Mouse (Mus musculus) limb, embryonic 11.5 days (tissue): ENCODE measurements around the gene Alyref2. TPM values are rescaled to one million over a fixed set of nuclear protein-coding genes. Genes with fewer than 3 reads are reported as not detected.
A peak's percentile ranks its signal among the peaks of the same experiment; 100 is the strongest.

ENCODE experiments used
- ATAC-seq: fragments of 200-750 bp; cut with Nextera tagmentation; 2 replicates; pipeline ENCODE4 v1.8.0; 2017; ENCODE audit warnings: low read depth; ENCODE audit not compliant: insufficient number of reproducible peaks, low FRiP score, low TSS enrichment
- DNase-seq: peaks from one replicate; pipeline ENCODE4 v3.0.0-alpha.2; 2015; ENCODE audit warnings: low spot score
- H3K27ac ChIP-seq: fragments of 300-500 bp; sonication (generic); replicated peaks from 2 replicates; pipeline ENCODE4 v1.5.1; 2014; ENCODE audit warnings: low read depth, mild to moderate bottlenecking, low read length
- H3K27me3 ChIP-seq: fragments of 300-500 bp; sonication (generic); 2 replicates; pipeline ENCODE4 v1.6.1; 2014; ENCODE audit warnings: mild to moderate bottlenecking, low read length, mixed read lengths; ENCODE audit not compliant: control insufficient read depth, insufficient read depth
- H3K36me3 ChIP-seq: fragments of 300-500 bp; sonication (generic); 2 replicates; pipeline ENCODE4 v1.6.1; 2014; ENCODE audit warnings: mild to moderate bottlenecking, low read length, moderate library complexity, mixed read lengths; ENCODE audit not compliant: control insufficient read depth, insufficient read depth
- H3K4me1 ChIP-seq: fragments of 300-500 bp; sonication (generic); 2 replicates; pipeline ENCODE4 v1.6.1; 2014; ENCODE audit warnings: low read length, mixed read lengths; ENCODE audit not compliant: control insufficient read depth, insufficient read depth
- H3K4me2 ChIP-seq: fragments of 300-500 bp; sonication (generic); 2 replicates; pipeline ENCODE4 v1.6.1; 2014; ENCODE audit warnings: low read depth, mild to moderate bottlenecking, moderate library complexity; ENCODE audit not compliant: severe bottlenecking
- H3K4me3 ChIP-seq: fragments of 300-500 bp; sonication (generic); 2 replicates; pipeline ENCODE4 v1.5.1; 2014; ENCODE audit warnings: low read depth, low read length
- H3K9ac ChIP-seq: fragments of 300-500 bp; sonication (generic); 2 replicates; pipeline ENCODE4 v1.6.1; 2014; ENCODE audit warnings: mild to moderate bottlenecking, low read length
- H3K9me3 ChIP-seq: fragments of 300-500 bp; sonication (generic); 2 replicates; pipeline ENCODE4 v1.6.1; 2016; ENCODE audit warnings: low read length; ENCODE audit not compliant: control insufficient read depth
- WGBS: fragments of 180-500 bp; shearing (Covaris S2); extraction: QIAGEN DNeasy Blood & Tissue Kit; methylation state at CpG from one replicate; pipeline ENCODE4 v1.1.7; 2014; 5-methylcytosine and 5-hydroxymethylcytosine counted together
- polyA plus RNA-seq: library from polyadenylated mRNA; unstranded; fragments of >200 nt; fragmentation: Nextera tagmentation; extraction: Ambion mirVana; gene quantifications from 2 replicates; pipeline ENCODE4 v1.2.1, GENCODE M21; 2014

Alyref2 gene
- polyA plus RNA-seq = 7.1 and 10.3 TPM in 2 replicates

DNA sequence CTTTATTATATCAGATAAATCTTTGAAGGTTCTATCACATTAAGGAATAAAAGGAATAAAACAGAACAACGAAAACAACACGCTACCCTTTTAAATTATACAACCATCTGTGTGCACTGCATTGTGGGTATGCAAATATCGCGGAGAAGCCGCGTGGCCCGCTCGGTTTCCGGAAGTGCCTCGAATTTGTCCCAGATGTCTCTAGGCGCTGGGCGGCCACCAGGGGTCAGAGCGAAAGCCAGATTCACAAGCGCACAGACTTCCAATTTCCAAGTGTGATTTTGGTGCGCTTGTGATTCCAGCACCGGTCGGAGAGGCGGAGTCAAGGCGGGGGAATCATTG is at the start of gene Alyref2:
Gene Alyref2 (plus strand): TSS at position 229 of the 342 bp plus-strand sequence.
- peak within 1 kb of the TSS; percentile 85 for H3K27ac ChIP-seq
- no peaks in the 10 kb centered on the region for H3K36me3 ChIP-seq
- peak within 1 kb of the TSS; percentile 59 for H3K9ac ChIP-seq
- under 1% methylated on average over 19 of the region's 19 CpGs for WGBS
- peak within 1 kb of the TSS; percentile 55 for H3K4me3 ChIP-seq
- H3K4me2 ChIP-seq = peak within 1 kb of the TSS; percentile 70
- no peaks in the 10 kb centered on the region for H3K9me3 ChIP-seq
- H3K27me3 ChIP-seq = no peaks in the 10 kb centered on the region
- ATAC-seq (peak; percentile 87), DNase-seq (peak; percentile 97)
- H3K4me1 ChIP-seq = no peaks in the 10 kb centered on the region

- DNase-seq = no peak
- Histone ChIP-seq H3K9ac (no peak overlapping the region), H3K27ac (no peak overlapping the region), H3K9me3 (no peaks in the 10 kb centered on the region), H3K36me3 (no peaks in the 10 kb centered on the region), H3K4me3 (no peak overlapping the region), H3K27me3 (no peaks in the 10 kb centered on the region), H3K4me2 (no peak overlapping the region), H3K4me1 (0 out of 2 replicates have a peak, but pooled peaks cover 3% of the 10 kb centered on the region)
- no peak for ATAC-seq
- WGBS = 77% methylated on average over 6 of the region's 6 CpGs
Observed at GRCm38 (mm10) chr1:171454926-171455325, 48.4 kb upstream of the Alyref2 start.

DNA sequence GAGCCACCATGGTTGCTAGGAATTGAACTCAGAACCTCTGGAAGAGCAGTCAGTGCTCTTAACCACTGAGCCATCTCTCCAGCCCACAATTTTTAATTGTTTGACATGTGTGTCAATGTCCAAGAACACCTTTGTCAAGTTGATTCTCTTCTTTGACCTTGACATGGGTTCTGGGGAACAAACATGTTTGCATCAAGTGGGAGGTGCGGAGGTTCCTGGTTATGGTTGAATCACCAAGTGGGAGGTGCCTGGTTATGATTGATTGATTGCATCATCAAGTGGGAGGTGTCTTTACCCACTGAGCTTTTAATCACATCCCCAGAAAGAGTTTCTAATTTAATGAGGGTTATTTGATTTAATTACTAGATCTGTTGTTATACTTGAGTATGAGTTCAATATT is 45.7 kb upstream of the Alyref2 start:
- 93% methylated on average over 1 of the region's 1 CpGs for WGBS

DNA sequence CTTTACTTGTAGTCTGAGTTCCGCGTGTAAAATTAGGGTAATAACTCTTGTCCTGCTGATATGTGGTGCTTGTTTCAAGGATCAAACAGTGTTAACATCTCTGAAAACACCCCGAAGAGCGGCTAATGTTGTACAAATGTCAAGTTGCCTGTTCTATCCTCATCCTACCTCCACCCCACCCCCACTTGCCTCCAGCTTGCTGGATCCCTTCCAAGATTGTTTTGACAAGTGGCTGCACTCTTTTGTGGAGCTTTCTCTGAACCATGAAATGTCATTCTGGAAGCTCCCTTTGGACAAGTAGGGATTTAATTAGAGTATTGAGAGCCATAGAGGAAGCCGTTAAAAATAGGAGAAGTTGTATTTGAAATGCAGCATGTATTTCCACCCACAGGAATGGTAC is 43.5 kb upstream of the Alyref2 start:
- 37% methylated on average over 5 of the region's 5 CpGs for WGBS
- H3K27me3 ChIP-seq = no peaks in the 10 kb centered on the region
- no peak overlapping the region for H3K27ac ChIP-seq
- no peak overlapping the region for H3K9ac ChIP-seq
- 0 out of 2 replicates have a peak, but pooled peaks cover 3% of the 10 kb centered on the region for H3K4me1 ChIP-seq
- no peak overlapping the region for H3K4me2 ChIP-seq
- DNase-seq (no peak), ATAC-seq (no peak)
- H3K36me3 ChIP-seq = no peaks in the 10 kb centered on the region
- no peak overlapping the region for H3K4me3 ChIP-seq
- H3K9me3 ChIP-seq = no peaks in the 10 kb centered on the region

More for the DNA sequence above, 45.7 kb upstream of the Alyref2 start:
- no peak overlapping the region for H3K9ac ChIP-seq
- H3K4me3 ChIP-seq = no peak overlapping the region
- H3K9me3 ChIP-seq = no peaks in the 10 kb centered on the region
- no peaks in the 10 kb centered on the region for H3K27me3 ChIP-seq
- ATAC-seq (no peak), DNase-seq (no peak)
- H3K4me1 ChIP-seq = 0 out of 2 replicates have a peak, but pooled peaks cover 3% of the 10 kb centered on the region
- H3K36me3 ChIP-seq = no peaks in the 10 kb centered on the region
- H3K4me2 ChIP-seq = no peak overlapping the region
- no peak overlapping the region for H3K27ac ChIP-seq

GRCm38 (mm10) chr1:171460551-171461503 is 42.5 kb upstream of the Alyref2 start:
- Histone ChIP-seq H3K4me1 (0 out of 2 replicates have a peak, but pooled peaks cover 3% of the 10 kb centered on the region), H3K4me3 (no peak overlapping the region), H3K36me3 (no peaks in the 10 kb centered on the region), H3K27me3 (no peaks in the 10 kb centered on the region), H3K9ac (no peak overlapping the region), H3K9me3 (no peaks in the 10 kb centered on the region), H3K27ac (no peak overlapping the region), H3K4me2 (no peak overlapping the region)
- ATAC-seq (0 out of 2 replicates have a peak, but pooled peaks have one; percentile 20), DNase-seq (no peak)
- 95% methylated on average over 22 of the region's 22 CpGs for WGBS

GRCm38 (mm10) chr1:171463133-171463532 is 40.1 kb upstream of the Alyref2 start:
- Histone ChIP-seq H3K9me3 (no peaks in the 10 kb centered on the region), H3K27me3 (no peaks in the 10 kb centered on the region), H3K4me1 (0 out of 2 replicates have a peak, but pooled peaks cover 3% of the 10 kb centered on the region), H3K9ac (no peak overlapping the region), H3K4me3 (no peak overlapping the region), H3K27ac (no peak overlapping the region), H3K4me2 (no peak overlapping the region), H3K36me3 (no peaks in the 10 kb centered on the region)
- 86% methylated on average over 3 of the region's 3 CpGs for WGBS
- no peak for DNase-seq
- no peak for ATAC-seq

DNA sequence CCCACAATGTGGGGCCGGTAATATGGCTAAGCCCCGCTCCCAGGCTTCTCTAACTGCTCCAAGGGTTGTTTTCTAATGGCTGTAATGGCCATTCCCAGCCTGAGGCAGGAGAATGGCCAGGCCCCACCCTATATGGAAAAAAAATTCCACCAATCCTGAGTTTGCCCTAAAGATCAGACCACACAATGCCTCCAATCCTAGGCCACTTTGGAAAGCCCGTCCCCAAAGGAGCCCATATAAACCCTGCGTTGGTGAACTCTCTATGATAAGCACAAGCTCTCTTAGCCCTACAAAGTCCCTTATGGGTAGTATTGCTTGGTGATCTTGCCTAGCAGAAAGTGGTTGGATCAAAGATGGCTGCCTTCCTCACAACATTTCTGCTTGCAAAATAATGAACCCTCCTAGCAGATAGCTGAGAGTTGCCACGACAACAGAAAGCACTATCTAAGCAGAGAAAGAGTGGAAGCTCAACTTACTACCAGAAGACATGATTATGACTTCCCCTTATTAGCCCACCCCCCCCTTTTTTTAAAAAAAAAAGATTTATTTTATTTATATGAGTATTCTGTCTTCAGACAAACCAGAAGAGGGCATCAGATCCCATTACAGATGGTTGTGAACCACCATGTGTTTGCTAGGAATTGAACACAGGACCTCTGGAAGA is 37.4 kb upstream of the Alyref2 start:
- H3K9ac ChIP-seq = no peak overlapping the region
- H3K9me3 ChIP-seq = no peaks in the 10 kb centered on the region
- H3K4me3 ChIP-seq = no peak overlapping the region
- DNase-seq = no peak
- no peak for ATAC-seq
- no peaks in the 10 kb centered on the region for H3K27me3 ChIP-seq
- 87% methylated on average over 5 of the region's 5 CpGs for WGBS
- no peaks in the 10 kb centered on the region for H3K4me1 ChIP-seq
- no peak overlapping the region for H3K27ac ChIP-seq
- H3K36me3 ChIP-seq = no peaks in the 10 kb centered on the region
- H3K4me2 ChIP-seq = no peak overlapping the region

DNA sequence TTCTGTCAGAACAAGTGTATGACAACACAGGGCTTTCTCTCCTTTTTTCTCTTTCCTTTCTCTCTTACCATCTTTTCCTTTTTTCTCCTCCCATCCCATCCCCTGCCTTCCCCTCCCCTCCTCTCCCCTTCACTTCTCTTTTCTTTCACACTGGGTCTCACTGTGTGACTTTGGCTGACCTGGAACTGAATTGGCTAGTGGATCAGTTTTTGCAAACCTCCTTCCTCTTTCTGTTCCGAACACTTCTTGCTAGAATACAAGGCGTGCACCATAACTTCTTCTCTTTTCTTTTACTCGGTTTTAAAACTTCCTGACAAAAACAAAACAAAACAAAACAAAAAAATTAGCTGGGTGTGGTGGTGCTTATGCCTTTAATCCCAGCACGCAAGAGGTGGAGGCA is 36.7 kb upstream of the Alyref2 start:
- Histone ChIP-seq H3K36me3 (no peaks in the 10 kb centered on the region), H3K27ac (no peak overlapping the region), H3K4me2 (no peak overlapping the region), H3K9ac (no peak overlapping the region), H3K27me3 (no peaks in the 10 kb centered on the region), H3K9me3 (no peaks in the 10 kb centered on the region), H3K4me1 (no peaks in the 10 kb centered on the region), H3K4me3 (no peak overlapping the region)
- 85% methylated on average over 4 of the region's 4 CpGs for WGBS
- ATAC-seq (no peak), DNase-seq (no peak)
